Mouse (Mus musculus) kidney, adult 8-10 months (tissue): ENCODE results near the gene Camta1.
A peak's percentile ranks its signal among the peaks of the same experiment; 100 is the strongest.

Source experiments
- DNase-seq, 2 experiments: peaks; one replicate each; pipeline ENCODE4 v3.0.0; 2022

The Camta1 gene

DNA sequence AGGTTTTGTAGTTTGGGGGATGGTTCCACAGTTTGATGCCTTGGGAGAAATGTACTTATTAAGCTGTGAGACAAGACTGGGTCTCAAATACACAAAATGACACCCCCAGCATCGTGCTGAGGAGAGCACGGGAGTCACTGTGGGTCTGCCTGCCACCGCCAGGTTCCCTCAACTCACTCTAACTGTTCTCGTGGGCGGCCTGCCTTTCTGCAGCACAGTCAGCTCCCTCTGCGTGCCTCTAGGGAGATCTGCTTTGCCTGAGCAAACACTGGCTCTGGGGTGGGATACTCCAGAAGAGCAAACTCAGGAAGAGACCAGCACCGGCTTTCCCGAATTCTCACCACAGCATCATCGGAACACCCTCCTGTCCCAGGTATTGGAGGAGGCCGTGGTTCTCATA, 129.0 kb downstream of the Camta1 start:
- no peak for DNase-seq

DNA sequence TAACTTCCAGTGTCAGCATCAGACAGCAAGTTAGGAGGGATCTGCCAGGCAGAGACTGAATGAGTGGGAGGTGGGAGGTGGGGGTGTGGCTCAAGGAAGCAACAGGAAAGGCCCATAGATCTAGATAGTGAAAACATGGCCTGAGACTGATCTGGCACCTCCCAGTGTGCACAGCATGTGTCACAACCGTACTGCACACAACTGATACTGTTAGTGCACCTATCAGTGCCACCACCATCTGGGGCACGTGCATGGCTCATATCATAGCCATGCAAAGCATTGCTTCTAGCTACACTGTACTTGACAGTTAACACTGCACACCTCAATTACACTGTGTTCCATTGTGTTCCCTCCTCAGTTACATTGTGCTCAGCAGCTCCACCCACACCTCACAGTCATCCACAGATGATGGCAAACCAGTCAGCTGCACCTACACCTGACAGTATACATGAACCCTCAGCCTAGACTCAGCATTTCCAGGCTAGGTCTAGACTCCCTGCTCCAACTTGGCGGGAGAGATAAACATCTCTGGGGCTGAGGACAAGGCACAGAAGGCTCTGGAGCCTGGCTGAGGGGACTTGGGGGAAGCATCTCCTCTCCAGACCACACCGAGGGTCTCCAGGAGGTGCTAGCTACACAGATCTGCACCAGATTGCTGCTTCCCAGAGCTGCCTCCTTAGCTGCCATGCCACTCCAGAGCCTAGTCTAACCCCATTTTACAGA, 131.5 kb downstream of the Camta1 start:
- DNase-seq = no peak

DNA sequence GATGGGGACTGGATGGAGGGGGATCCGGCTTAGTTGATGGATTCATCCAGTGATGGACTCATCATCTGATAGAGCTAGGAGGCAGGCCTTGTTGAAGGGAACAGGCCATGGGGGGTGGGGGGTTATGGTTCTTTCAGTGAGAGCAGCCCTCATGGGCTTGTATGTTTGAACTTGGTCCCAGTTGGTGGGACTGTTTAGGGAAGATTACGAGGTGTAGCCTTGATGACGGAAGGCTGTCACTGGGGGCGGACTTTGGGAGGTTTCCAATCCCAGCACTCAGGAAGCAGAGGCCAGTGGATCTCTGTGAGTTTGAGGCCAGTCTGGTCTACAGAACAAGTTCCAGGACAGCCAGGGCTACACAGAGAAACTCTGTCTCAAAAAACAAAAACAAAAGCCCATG, 132.6 kb downstream of the Camta1 start:
- no peak for DNase-seq

DNA sequence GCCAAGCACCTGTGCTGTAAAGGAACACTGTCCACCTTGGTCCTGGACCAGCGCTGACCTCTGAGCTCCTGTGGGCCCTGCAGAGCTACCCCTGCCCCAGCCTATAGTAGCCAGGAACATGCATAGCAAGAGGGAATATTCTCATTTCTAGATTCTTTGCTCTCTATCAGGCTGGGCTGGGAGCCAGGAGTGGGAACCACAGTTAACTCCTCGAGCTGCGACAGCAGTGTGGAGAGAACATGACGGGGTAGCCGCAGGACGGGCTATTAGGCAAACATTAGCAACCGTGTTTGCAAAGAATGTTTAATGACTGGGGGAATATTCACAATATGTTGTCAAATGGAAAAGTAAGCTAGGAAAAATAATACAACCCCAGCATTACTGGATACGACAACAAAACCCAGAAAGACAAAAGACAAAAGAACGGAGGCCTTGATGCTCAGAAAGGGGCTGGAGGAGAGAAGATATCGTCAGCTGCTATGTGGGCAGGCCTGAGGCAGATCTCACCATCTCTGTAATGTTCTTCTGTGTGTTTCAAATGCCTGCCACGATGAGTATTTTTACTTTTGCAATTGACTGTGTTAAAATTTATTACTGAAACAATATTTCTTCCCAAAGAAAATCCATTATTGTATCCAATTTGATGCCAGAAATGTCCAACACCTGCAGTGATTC, 133.1 kb downstream of the Camta1 start:
- DNase-seq = no peak

DNA sequence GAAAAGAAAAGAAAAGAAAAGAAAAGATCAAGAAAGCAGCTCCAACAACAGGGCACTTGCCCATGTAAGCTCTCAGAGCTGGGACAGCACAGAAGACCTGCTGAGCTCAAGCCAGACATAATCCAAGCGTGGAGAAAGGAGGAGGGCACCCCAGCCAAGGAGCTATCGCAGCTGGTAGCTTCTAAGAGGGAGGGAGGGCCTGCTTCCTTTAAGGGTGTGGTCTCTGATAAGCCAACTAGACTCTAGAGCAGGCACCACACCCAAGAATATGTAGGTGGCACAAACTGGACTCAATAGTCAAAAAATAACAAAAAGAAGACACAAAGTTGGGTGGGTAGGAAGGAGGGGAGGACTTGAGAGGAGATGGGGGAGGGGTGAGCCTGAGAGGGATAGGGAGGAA, 135.3 kb downstream of the Camta1 start:
- DNase-seq = no peak

DNA sequence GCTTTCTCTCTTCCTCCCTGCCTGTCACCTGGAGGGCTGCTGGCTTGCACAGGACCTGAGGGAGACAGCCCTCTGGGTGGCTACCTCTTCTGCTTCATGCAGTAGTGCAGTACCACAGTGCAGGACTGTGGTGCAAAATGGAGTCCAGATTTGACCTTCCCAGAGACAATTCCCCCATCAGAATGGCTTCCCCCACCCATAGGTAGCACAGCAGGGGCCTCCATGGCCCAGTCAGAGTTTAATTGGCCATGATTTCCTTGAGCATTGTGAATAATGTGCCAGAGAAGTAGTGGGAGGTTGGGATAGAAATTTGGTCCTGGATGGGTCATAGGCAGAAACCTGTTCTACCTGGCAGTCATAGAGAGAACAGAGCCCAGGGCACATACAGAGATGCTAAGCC, 136.8 kb downstream of the Camta1 start:
- no peak for DNase-seq

DNA sequence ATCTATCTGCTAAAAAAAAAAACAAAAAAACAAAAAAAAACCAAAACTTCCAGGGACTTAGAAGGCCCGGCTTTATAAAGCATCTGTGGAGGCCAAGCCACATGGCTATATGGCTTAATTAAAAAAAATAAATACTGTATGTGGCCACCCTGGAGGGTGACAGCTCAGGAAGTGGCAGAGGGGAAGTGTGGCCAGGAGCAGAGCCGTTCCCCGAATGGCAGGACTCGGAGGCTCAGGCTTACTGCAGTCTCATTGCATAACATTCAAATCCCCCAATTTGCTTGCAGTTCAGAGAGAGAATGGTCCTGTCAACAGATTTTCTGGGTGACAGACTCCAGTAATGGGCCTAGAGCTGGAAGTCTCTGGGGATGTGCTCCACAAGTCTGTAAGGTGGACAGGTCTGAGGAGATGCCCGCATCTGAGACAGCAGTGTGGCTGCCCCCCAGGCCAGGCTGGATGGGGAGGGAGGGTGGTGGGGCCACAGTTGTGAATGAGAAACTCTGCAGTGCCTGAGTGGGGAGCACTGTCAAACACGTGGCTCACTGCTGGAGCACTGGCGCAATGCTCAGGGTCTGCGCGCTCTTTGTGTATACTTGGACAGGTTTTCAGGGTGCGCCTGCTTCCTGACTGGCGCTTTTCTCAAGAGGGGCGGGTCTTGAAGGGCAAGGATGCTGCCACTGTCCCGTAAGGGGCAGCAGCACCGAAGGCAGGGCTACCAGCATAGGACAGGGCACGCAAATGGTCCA, 140.8 kb downstream of the Camta1 start:
- DNase-seq = no peak

DNA sequence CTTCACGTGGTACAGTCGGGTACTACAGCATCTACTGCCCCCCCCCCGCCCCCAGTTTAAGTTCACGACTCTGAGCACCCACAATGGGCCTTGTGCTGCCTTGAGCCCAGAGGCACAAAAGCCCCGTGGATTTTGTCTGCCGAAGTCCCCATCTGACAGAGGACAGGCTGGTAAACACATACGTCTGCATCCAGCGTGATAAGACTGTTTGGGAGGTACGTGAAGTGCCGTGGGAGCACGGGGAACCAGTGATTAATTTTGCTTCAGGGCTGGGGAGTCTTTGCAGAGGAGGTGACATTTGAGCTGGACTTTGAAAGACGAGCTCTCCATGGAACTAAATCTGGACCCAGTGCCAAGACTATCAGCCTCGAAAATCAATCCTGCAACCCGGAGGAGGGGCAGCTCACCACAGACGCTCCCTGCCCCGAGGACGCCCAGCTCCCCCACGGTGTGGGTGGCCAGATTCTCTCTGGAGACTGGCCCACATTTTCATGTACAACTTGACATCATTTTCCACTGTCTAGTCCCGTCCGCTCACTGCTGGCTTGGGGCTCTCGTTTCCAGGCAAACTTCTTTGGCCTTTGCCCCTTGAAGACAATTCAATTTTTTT, 142.7 kb downstream of the Camta1 start:
- peak in 1 of 2 experiments; percentile 8 for DNase-seq

DNA sequence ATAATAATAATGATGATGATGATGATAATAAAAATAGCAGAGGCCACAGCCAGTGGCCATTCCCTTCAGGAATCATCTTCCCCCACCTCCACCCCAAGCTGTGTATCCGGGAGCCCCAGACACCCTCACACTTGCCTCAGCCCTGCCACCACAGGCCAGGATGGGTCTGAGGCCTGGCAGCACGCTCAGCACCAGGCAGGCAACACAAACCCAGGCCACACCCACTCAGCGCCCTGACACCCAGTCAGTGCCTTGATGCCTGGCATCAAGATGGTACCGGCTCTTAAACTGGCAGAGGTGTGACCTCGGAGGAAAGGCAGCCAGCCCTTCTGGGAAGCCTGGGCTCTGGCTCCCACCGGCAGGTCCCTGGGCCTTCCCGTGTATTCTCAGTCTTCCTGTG, 143.8 kb downstream of the Camta1 start:
- no peak for DNase-seq

DNA sequence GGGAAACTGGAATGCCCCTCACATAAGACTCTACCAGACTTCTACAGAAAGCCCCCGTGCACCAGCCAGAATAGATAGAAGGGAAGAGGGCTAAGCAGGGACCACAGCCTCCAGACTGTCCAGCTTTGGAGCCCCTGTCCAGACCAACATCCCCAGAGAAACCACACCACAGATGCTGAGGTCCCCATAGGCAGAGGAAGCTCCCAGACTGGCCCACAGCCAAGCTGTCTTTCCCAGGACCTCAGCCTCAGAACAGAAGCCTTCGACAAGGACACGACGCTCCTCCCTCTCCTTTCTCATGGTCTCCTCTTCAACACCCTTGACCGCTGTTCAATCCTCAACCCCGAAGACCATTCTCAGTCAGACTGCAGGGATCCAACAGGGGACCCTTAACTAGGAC, 148.0 kb downstream of the Camta1 start:
- DNase-seq = no peak

DNA sequence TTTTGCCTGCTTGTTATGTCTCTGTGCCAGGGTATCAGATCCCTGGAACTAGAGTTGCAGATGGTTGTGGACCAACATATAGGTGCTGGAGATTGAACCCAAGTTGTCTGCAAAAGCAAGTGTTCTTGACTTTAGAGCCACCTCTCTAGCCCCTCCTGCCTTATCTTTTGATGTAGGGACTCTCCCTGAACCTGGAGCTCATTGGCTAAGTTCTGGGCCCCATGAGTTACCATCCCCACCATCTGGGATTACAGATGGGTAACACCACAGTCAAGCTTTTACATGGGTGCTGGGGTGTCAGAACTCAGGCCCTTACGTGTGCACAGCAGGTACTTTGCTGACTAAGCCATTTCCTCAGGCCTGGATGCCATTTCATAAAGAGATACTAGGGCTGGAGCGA, 150.3 kb downstream of the Camta1 start:
- DNase-seq = no peak

DNA sequence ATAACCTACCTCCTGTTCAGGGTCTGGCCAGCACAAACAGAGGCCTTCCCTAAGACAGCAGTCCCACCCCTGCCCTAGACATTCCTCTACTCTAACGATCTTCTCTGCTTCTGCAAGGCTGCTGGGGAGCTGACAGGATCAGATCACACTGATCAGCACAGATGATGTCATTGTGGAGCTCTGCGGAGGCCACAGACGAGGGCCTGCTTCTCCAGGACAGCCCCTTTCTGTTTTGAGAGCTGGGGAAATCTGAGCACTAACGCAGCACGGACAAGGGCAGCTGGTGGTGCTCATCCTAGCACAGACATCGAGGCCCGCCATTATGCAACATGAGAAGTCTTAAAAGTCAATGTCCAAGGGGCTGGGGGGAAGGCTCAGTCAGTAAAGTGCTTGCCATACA, 151.2 kb downstream of the Camta1 start:
- DNase-seq = no peak

DNA sequence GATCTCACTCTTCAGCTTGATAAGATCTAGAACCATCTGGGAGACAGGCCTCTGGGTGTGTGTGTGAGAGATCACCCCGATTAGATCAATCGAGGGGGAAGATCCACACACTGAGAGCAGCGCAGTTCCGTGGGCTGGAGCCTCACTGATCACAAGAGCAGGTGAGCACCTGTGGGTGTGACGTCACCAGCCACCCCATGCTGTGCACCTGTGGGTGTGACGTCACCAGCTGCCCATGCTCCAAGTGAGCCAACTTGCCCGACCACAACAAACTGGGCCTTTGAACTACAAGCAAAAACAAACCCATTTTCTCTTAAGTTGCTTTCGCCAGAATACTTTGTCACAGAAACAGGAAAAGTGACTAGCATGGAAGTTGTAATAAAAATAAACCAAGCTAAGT, 152.4 kb downstream of the Camta1 start:
- DNase-seq = no peak

DNA sequence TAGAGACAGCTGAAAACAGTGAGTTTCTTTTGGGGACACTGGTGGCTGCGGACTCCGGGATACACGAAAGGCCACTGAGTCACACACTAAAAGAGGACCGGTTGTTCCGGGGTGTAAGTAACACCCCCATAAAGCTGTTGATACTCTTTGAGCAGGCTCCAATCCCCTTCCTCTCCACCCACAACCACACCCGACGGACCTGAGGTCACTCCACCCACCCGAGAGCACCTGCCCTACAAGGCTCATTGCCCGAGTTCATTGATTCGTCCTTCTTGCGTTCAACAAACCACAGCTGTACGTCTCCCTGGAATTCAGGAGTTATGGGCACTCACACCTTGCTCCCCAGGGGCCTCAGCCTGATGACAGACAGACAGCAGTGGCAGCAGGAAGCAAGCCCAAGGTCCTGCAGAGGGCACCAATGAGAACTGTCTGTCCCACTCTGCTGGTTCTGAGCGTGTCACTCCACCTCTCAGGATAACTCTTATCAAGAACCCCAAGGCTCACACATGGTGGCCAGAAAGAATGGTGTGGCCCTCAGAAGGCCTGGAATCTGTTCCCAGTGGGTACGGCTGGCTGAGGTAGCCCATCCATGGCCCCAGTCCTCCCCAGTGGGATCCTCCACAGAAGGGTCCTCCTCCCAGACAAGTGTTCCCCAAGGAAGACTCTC, 158.5 kb downstream of the Camta1 start:
- DNase-seq = no peak

DNA sequence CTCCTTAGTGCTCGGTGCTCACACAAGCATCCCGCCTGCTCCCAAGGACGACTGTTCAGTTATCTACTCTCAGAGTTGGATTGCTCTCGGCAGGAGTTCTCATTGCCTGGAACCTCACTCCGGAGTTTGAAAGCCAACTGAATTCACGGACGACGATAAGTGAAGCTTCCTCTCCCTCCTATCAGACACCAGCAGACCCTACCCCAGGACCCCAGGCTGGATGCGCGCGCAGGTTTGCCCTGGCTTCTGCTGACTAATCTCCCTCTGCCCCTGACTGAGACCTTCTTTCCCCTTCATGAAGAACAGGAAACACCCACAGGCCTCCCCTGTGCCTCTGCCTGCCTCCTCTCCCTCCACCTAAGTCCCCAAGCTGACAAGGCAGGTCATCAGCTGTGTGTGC, 159.2 kb downstream of the Camta1 start:
- DNase-seq = no peak

DNA sequence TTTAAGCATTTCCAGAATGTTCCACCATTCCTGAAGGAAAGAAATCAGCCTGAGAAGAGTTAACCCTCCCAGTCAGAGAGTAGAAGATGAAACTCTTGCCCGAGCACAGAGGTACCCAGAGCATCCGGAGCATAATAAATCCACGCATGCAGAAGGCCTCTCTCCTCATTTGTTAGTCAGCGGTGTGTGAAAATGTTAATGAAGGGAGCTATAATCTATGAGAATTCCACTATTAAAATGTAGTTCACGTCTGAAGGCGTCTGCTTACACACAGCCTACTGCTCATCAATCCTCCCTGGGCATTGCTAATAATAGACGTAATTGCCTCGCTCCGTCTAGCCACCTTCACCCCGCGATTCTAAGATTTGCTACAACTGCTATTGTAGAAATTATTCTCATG, 165.7 kb downstream of the Camta1 start:
- no peak for DNase-seq

DNA sequence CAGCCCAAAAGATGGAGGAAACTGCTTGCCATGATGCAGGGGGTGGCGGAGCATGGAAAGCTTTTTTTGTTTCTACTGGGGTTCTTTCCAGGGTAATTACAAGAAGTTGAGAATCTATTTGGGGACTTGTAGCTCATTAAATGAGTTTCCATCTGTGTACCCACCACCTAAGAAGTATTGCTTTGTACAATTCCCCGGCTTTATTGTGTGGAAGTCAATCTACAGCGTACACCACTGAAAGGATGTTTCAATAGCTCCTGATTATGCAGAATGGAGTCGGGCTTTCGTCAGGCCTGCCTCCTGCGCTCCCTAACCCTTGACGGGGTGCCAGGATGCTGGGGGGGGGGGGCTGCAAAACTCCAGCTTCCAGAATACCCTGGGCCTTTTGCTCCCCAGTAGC, 167.1 kb downstream of the Camta1 start:
- DNase-seq = no peak

DNA sequence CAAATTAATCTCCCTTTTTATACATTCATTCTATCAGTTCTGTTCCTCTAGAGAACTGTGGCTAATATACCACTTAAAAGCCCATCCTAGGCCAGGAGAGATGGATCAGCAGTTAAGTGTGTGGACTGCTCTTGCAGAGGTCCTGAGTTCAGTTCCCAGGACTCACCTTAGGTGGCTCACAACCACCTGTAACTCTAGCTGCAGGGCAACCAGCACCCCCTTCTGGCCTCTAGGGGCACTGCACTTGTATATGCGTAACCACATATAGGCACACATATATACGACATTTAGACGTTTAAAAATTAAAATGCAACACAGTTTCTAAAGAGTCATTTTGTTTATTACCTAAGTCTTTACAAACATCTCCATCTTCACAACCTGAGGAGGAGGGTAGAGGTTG, 167.6 kb downstream of the Camta1 start:
- no peak for DNase-seq

DNA sequence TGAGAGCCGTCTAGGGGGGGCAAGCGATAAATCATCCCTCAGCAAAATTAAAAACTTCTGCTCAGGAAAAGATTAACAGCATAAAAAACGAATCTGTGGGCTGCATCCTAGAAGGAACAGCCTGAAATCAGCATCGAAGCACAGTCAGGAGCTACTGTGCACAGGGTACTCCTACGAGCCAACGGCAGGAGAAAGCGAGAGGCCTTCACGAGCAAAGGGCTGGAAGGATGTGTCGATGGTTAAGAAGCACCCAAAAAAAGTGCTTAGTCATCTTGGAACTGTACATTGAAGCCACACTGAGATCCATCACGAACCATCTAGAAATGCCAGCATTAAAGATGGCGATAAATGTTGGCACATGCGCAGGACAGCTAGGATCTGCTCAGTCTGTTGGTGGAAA, 171.6 kb downstream of the Camta1 start:
- DNase-seq = no peak

DNA sequence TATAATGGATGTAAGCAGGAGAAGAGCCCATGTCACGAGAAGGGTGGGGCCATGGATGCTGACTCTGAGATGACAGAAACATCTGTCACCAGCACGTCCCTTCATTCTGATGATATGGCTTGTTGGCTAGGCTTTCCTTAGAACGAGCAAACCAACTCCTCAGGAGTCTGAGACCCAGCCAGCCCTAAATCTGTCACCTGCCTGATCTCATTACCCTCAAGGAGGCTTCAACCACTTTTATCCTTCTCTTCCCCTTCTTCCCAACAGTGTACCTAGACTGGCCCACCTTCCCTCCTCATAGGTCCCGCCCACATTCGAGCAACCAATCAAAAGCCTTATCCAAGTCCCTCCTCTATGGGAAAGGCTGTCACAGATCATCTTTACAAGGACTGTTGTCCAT, 173.5 kb downstream of the Camta1 start:
- DNase-seq = no peak

DNA sequence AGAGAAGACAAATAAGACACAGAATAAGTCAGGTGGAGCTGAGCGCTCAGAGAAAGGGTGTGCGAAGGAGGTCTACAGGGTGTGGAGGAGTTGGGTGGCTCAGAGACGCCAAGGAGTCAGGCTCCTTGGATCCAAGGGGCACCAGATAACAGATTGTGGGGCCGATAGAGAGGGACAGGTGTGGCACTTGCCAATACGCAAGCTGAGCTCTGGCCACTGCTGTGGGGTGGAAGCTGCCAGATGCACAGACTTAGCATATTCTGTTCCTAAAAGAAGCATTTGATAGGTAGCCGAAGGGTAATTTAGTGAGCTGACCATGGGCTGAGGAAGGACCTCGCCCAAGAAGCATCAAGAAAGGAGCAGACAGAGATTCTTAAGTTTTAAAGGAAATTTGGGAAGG, 177.1 kb downstream of the Camta1 start:
- DNase-seq = no peak

DNA sequence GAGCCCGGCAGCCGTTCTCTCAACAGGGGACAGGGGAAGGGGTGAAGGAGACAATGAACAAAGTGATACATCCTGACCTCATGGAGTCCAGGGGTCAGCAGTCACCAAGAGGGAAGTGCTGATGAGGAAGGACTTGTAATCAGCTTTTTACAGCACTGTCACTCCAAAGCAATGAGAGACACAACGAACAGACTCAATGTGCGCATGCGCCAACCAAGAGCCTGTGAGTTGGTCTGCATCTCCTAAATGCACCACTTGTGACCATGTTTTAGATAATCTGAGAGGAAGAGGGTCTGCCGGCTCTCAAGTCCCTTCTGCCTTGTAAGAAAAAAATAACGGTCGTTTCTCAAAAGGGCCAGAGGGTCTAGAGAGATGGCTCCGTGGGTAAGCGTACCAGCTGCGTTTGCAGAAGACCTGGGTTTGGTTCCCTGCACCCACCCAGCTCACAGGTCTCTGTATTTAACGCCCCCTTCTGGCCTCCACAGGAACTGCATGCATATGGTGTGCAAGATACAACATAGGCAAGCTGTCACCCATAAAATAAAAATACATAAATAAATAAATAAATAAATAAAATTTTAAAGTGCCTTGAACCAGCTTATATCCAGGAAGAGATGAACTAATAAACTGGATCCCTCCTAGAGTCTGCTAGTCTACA, 178.7 kb downstream of the Camta1 start:
- DNase-seq = no peak

DNA sequence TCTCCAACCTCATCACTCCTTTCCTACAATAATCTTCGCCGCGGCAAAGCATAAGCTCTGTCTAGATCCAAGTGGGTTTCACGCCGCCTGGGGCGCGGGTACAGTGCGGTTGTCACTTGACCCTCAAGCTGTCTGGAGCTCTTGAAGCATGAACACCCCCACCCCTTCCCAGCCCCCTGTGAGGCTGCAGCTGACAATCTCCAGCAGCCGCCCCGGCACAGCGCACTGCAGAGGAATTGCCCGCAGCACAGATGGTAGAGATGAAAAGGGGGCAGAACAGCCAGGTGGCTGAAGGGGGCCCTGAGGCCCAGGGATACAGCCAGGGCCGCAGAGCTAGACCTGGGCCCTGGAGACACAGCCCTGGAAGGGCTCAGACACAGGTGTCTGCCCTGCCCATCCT, 189.2 kb downstream of the Camta1 start:
- no peak for DNase-seq
